Mouse (Mus musculus) MEL (cell line): ENCODE data around the gene Fgfr2.

ENCODE experiments used
- CTCF ChIP-seq, 3 experiments: IDR thresholded peaks in 2 of 3; conservative IDR thresholded peaks in 1 of 3; 2 replicates each; pipeline ENCODE4 v1.5.1; 2011 to 2012; ENCODE audit warnings: low read length in 3 of 3, low read depth in 2 of 3, mild to moderate bottlenecking in 2 of 3, improper control_type of control experiment in 1 of 3, inconsistent platforms in 1 of 3, mixed read lengths in 1 of 3, moderate library complexity in 1 of 3; ENCODE audit not compliant: control insufficient read depth in 1 of 3, insufficient read depth in 1 of 3, poor library complexity in 1 of 3, severe bottlenecking in 1 of 3
- MAX ChIP-seq: IDR thresholded peaks from 2 replicates; pipeline ENCODE4 v1.6.1; 2011; ENCODE audit warnings: low read length, improper control_type of control experiment
- MAZ ChIP-seq: IDR thresholded peaks from 2 replicates; pipeline ENCODE4 v1.6.1; 2012; ENCODE audit warnings: low read depth, mild to moderate bottlenecking, inconsistent platforms, low read length, improper control_type of control experiment
- POLR2A ChIP-seq, 2 experiments: IDR thresholded peaks; 2 replicates each; pipeline ENCODE4 v1.6.1; 2011 to 2012; ENCODE audit warnings: low read length in 2 of 2, mild to moderate bottlenecking in 2 of 2, control low read depth in 1 of 2, improper control_type of control experiment in 1 of 2, low read depth in 1 of 2, moderate library complexity in 1 of 2; ENCODE audit not compliant: control insufficient read depth in 1 of 2, insufficient read depth in 1 of 2, poor library complexity in 1 of 2
- TAL1 ChIP-seq: IDR thresholded peaks from 2 replicates; pipeline ENCODE4 v1.6.1; 2012; ENCODE audit warnings: mild to moderate bottlenecking, inconsistent platforms, low read length, moderate library complexity, mixed read lengths
- USF2 ChIP-seq, 2 experiments: IDR thresholded peaks; 2 replicates each; pipeline ENCODE4 v1.6.1; 2011 to 2012; ENCODE audit warnings: improper control_type of control experiment in 2 of 2, low read length in 2 of 2, borderline replicate concordance in 1 of 2, inconsistent platforms in 1 of 2, low read depth in 1 of 2, mild to moderate bottlenecking in 1 of 2; ENCODE audit not compliant: insufficient read depth in 1 of 2
- ZKSCAN1 ChIP-seq: IDR thresholded peaks from 2 replicates; pipeline ENCODE4 v1.6.1; 2012; ENCODE audit warnings: low read depth, mild to moderate bottlenecking, inconsistent platforms, low read length, improper control_type of control experiment, moderate library complexity

DNA sequence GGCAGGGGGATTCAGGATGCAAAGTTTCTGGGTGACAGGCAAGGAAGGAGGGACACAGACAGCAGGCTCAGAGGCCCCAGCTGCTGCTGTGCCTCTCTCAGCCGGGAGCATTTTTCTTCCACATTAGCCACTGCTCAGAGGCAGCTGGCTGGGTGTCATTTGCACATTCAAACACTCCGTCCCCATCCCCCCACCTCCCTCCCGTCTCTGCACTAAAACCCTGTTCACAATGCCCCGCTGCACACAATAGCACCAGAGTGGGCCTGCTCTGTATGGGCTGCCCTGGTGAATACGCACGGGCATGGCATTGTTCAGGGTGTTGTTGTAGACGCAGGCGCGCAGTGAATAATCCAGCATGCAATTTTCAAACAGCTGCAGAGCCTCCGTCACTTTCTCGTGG is 875.6 kb downstream of the Fgfr2 start:
- TF ChIP-seq USF2 (IDR thresholded peaks at IDR 0.05; ENCODE audit: borderline replicate concordance in 1 of 2, insufficient read depth in 1 of 2, low read depth in 1 of 2, low read length in 2 of 2) (no peak), POLR2A (IDR thresholded peaks at IDR 0.05; ENCODE audit: control insufficient read depth in 1 of 2, insufficient read depth in 1 of 2, low read depth in 1 of 2, low read length in 2 of 2, poor library complexity in 1 of 2) (no peak), ZKSCAN1 (no peak), MAZ (no peak), MAX (no peak), CTCF (IDR thresholded peaks at IDR 0.05 in 2 of 3, conservative IDR thresholded peaks at IDR 0.05 in 1 of 3; ENCODE audit: control insufficient read depth in 1 of 3, insufficient read depth in 1 of 3, low read depth in 2 of 3, low read length in 3 of 3, poor library complexity in 1 of 3, severe bottlenecking in 1 of 3) (no peak), TAL1 (no peak)
